Mouse (Mus musculus) urinary bladder, adult 2 months (tissue): ENCODE results near the gene Fam50b. TPM values are rescaled to one million over a fixed set of nuclear protein-coding genes. Genes with fewer than 3 reads are reported as not detected.

Experiments used
- DNase-seq: peaks from one replicate; pipeline ENCODE4 v3.0.0; 2022; ENCODE audit warnings: low spot score
- polyA plus RNA-seq: library from polyadenylated mRNA; depleted of rRNA; stranded (reverse); fragments of >200 nt; gene quantifications from 2 replicates; pipeline ENCODE4 v1.2.3, GENCODE M21; 2012

Gene Fam50b
- polyA plus RNA-seq, 1 experiment: 0.12 TPM

DNA sequence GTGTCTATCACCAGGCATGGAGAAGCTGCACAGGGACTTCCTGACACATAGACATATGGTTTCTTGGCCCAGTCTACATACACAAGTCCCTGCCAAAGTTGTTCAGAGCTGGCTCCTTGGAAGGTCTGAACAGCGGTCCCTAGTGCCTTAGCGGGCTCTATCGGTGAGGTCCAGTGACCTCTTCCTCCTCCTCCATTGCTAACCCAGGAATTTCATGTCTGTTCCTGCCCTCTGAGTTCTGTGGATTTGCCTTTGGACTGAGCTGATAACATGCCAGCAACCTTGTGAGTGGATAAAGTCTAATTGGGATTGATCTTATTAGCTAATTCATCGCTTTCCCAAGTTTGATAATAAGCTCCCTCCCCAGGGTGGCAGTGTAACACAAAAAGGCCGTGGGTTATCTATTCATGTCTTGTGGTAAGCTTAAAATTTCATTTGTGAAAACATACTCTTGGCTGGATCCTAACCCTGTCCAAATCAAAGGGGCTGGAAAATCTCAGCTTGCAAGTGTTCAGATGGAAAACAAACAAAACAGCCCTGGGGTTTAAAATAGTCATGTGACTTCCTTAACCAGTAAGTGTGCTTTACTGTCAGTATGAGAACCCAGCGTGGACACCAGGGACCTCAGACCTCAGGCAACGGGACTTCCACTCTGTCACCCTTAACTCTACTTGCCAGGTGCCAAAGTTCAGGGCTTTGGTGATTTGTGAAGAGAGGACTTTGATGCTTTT lies 3.5 kb downstream of the Fam50b start:
- no peak for DNase-seq

DNA sequence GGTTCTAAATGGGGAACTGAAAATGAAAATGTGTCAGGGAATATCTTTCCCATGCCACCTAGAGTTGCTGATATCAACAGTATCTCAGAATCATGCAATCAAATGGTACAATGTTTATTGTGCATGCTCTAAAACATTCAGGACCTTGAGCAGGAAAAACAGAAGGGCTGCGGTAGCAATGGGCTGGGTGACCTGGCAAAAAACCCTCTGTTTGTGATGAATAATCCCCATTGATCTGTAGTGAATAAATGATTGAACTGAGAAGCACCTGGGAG lies 4.0 kb downstream of the Fam50b start:
- DNase-seq: no peak

GRCm38 (mm10) chr13:34739071-34739470 lies 4.4 kb downstream of the Fam50b start:
- no peak for DNase-seq

- DNase-seq: no peak
Measured at GRCm38 (mm10) chr13:34741254-34741653, 6.6 kb downstream of the Fam50b start.

DNA sequence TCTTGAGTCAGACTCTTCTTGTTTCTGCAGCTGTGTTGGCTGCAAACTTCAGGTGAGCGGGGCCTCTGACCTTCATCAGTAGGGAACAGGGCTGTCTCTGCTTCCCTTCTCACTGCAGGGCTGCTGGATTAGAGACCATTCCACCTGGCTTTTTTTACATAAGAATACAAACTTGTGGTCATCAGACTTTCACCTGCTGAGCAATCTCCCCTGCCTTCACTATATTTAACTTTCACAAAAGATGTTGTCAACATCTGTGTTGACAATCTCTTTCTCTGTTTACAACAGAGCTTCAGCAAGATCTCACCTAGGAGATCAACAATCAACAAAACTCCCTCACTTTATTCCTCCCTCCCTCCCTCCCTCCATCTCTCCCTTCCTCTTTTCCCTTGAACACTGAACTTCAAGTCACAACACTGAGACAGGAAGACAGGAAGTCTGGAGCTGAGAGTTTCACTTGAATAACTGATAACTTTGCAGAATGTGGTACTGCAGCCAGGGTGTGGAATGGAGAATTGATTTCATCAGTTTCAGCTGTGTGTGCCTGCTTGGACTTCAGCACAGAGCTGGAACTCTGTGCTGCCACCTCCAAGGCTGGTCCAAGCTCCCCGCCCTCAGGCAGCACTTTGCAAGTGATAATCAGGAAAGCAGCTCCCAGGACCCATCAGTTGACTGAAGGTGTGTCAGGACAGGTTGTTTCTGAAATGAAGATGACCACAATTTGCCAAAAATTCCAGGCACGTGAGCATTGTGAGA lies 7.3 kb downstream of the Fam50b start:
- no peak for DNase-seq

DNA sequence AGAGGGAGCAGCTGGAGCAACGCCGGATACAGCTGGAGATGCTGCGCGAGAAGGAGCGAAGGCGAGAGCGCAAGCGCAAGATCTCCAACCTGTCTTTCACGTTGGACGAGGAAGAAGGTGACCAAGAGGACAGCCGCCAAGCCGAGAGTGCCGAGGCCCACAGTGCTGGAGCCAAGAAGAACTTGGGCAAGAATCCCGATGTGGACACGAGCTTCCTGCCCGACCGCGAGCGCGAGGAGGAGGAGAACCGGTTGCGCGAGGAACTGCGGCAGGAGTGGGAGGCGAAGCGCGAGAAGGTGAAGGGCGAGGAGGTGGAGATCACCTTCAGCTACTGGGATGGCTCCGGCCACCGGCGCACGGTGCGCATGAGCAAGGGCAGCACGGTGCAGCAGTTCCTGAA lies 12.2 kb downstream of the Fam50b start:
- no peak for DNase-seq

GRCm38 (mm10) chr13:34748530-34748929 lies 13.9 kb downstream of the Fam50b start:
- no peak for DNase-seq

- no peak for DNase-seq
Measured at GRCm38 (mm10) chr13:34759202-34759601, 24.6 kb downstream of the Fam50b start.

- no peak for DNase-seq
Measured at GRCm38 (mm10) chr13:34760518-34761287, 26.1 kb downstream of the Fam50b start.

- DNase-seq: no peak
Measured at GRCm38 (mm10) chr13:34762136-34762535, 27.5 kb downstream of the Fam50b start.

DNA sequence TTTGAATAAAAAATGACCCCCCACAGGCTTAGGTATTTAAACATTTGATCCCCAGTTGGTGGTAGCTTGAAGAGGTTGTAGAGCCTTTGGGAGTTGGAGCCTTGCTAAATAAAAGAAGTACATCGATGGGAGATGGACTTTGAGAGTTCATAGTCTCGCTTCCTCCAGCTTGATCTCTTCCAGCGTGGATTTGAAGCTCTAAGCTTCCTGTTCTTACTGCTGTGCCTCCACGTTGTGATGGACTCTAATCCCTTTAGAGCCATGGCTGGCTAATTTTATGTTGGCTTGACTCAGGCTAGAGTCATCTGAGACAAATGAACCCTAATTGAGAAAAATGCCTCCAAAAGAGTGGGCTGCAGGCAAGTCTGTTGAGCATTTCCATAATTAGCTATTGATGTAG lies 28.2 kb downstream of the Fam50b start:
- DNase-seq: no peak

DNA sequence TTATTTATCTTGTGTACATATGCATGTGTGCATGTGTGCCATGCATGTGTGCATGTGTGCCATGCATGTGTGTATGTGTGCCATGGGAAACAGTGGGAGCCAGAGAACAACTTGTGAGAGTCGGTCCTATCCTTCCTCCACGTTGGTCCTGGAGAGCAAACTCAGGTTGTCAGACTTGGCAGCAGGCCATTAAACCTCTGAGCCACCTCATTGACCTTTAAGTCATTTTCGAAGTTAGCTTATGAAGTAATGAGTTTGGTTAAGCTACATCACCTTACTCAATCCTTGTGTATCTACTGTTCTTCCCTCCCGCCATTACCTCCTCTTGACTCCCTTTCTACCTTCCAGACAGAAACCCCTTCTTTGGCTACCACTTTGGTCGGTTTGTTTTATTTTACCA lies 30.6 kb downstream of the Fam50b start:
- DNase-seq: no peak

DNA sequence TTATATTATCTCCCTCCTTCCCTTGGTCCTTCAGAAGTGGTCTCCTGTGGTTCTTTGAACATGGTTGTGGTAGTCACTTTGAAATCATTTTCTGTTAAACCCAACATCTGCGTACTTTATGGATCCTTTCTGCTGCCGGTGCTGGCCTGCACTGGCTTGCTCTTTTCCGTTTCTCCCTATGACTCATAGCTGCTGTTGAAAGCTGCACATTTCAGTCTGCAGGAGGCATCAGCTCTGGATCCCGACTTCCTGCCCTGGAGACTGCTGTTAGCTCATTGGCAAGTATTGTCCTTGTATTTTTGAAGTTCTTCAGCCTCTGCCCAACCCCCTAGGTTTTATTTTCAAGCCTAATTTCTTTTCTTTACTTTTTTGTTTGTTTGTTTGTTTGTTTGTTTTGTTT lies 31.9 kb downstream of the Fam50b start:
- no peak for DNase-seq

GRCm38 (mm10) chr13:34767527-34768292 lies 33.1 kb downstream of the Fam50b start:
- DNase-seq: no peak

- DNase-seq: no peak
Measured at GRCm38 (mm10) chr13:34776767-34777166, 42.1 kb downstream of the Fam50b start.

DNA sequence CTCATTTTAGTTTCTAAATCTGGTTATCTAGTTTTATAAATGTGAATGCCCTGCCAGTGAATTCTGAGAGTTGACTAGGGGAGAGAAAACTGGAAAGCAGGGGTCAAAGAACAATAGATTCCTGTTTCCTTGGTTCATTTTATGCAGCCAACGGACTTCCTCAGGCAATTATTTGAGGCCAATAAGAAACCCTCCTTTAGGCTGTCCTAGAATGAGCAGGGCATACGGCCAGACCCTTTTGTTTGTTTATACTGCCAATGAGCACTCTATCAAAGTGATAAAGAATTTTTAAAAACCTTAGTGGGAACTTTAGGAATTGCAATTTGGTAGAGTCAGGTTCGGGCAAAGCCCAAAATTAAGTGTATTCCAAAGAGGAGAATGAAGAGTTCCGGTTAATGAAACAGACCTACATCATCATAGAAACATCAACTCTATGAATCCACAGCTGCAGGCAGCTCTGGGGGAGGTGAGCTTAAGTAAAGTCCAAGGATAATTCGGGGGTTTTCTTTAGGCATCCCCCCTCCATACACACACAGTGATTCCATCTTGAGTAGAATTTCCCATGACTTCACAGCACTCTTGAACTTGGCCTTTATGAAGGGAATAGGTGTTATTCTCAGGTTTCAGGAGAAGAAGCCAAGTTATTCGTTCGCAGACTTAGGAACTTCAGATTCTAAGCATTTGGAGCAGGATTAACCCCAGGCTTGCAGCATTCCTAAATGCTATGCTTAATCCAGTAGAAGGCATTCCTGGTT lies 46.4 kb downstream of the Fam50b start:
- no peak for DNase-seq

DNA sequence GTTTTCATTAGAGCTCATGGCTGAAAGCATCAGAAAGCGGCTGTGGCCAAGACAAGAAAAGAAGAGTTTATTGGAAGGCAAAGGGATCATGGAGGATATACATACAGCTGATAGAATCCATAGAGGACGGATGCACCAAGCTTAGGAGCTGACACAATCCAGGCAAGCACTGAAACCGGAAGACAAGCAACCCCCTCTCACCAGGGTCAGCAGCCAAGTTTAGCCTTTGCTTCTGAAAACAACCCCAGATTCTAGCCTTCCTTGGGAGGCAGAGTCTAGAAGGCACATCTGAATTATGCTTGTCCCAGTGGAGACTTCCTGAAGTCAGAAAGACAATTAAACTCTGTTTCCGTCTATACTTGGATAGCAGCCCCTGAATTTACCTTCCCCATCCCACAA lies 47.0 kb downstream of the Fam50b start:
- no peak for DNase-seq

DNA sequence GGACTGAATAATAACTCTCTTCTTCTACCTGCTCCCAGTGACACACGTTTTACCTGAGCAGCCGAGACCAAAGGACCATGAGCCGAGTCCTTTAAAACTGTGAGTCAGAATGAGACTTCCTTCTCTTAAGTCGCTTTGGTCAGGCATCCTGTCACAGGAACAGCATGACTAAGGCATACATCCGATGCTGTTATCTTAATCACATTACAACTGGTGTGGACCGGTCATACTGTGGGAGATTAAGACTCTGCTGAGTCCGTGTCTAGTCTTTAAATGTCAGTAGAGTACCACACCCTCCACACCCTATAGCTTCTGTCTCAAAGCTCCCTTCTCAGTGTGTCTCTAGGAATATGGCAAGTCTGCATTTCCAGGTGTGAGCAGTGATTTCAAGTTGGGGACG lies 50.2 kb downstream of the Fam50b start:
- DNase-seq: no peak

DNA sequence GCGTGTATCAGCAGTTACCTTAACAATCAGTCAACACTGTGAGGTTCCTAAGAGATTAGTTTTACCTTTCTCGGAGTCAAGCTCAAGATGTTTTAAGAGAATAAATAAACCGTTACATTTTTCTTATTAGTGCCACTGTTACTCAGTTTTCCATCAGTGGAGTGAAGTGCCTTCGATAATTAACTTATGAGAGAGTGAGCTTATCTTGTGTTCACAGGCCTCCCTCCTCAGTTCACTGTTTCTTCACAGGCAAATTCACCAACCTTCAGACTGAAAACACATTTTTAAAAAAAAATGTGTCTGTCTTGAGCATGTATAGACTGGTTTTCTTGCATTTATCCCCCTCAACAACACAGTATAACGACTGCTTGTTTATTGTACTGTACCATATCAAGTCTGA lies 52.0 kb downstream of the Fam50b start:
- no peak for DNase-seq

- DNase-seq: no peak
Measured at GRCm38 (mm10) chr13:34787546-34787945, 52.9 kb downstream of the Fam50b start.

DNA sequence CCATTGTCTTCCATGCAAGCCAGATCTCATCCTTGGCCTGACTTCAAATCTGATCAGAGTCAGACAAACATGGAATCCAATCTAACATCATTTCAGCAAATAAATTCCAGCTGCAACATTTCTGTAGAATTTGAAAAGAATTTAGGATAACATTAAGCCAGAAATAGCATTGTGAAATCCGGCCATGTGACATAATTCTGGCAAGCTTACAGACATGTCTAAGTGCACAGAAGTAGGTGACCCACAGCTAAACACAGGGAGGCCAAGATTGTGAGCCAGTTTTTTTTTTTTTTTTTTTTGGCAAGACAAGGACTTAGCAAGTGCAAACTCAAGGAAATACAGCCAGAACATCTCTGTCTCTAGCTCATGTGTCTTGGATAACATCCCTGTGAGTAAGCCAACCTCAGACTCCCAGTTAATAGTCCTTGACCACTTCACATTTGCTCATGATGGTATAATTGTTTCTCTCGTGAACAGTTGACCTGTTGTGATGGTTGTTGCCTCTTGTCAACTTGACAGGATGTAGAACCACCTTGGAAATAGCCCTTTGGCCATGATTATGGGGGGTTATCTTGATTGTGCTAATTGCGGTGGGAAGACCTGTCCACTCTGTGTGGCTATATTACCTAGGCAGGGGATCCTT lies 54.6 kb downstream of the Fam50b start:
- no peak for DNase-seq
